Mouse (Mus musculus) liver, embryonic 16.5 days (tissue): ENCODE data around the gene Trex1. TPM values are rescaled to one million over a fixed set of nuclear protein-coding genes. Genes with fewer than 3 reads are reported as not detected.

Experiments
- ATAC-seq: fragments of 200-750 bp; cut with Nextera tagmentation; 2 replicates; pipeline ENCODE4 v1.8.0; 2017; ENCODE audit warnings: low read depth, mild to moderate bottlenecking, moderate number of reproducible peaks, moderate library complexity
- H3K27ac ChIP-seq: fragments of 300-500 bp; sonication (generic); 2 replicates; pipeline ENCODE4 v1.5.1; 2014; ENCODE audit warnings: mild to moderate bottlenecking, low read length
- H3K27me3 ChIP-seq: fragments of 300-500 bp; sonication (generic); 2 replicates; pipeline ENCODE4 v1.6.1; 2014; ENCODE audit warnings: low read depth, low read length, mixed read lengths; ENCODE audit not compliant: control insufficient read depth, insufficient read depth
- H3K36me3 ChIP-seq: fragments of 300-500 bp; sonication (generic); 2 replicates; pipeline ENCODE4 v1.6.1; 2014; ENCODE audit warnings: mild to moderate bottlenecking; ENCODE audit not compliant: control insufficient read depth, insufficient read depth
- H3K4me1 ChIP-seq: fragments of 300-500 bp; sonication (generic); 2 replicates; pipeline ENCODE4 v1.6.1; 2014; ENCODE audit warnings: low read depth, low read length, mixed read lengths; ENCODE audit not compliant: control insufficient read depth
- H3K4me2 ChIP-seq: fragments of 300-500 bp; sonication (generic); 2 replicates; pipeline ENCODE4 v1.6.1; 2014; ENCODE audit warnings: low read depth, low read length, mixed read lengths
- H3K4me3 ChIP-seq: fragments of 300-500 bp; sonication (generic); 2 replicates; pipeline ENCODE4 v1.5.1; 2014; ENCODE audit warnings: low read depth, mild to moderate bottlenecking, low read length
- H3K9ac ChIP-seq: fragments of 300-500 bp; sonication (generic); 2 replicates; pipeline ENCODE4 v1.6.1; 2014; ENCODE audit warnings: low read depth, low read length
- H3K9me3 ChIP-seq: fragments of 300-500 bp; sonication (generic); replicated peaks from 2 replicates; pipeline ENCODE4 v1.6.1; 2016; ENCODE audit warnings: low read length; ENCODE audit not compliant: control insufficient read depth
- WGBS: fragments of 180-500 bp; shearing (Covaris S2); extraction: QIAGEN DNeasy Blood & Tissue Kit; methylation state at CpG from one replicate; pipeline ENCODE4 v1.1.7; 2014; ENCODE audit not compliant: insufficient replicate concordance; 5-methylcytosine and 5-hydroxymethylcytosine counted together
- polyA plus RNA-seq: library from polyadenylated mRNA; unstranded; fragments of >200 nt; fragmentation: Nextera tagmentation; extraction: Ambion mirVana; gene quantifications from 2 replicates; pipeline ENCODE4 v1.2.1, GENCODE M21; 2015

Trex1 gene
- polyA plus RNA-seq, 1 experiment from 2014 or later = 7.4 TPM

DNA sequence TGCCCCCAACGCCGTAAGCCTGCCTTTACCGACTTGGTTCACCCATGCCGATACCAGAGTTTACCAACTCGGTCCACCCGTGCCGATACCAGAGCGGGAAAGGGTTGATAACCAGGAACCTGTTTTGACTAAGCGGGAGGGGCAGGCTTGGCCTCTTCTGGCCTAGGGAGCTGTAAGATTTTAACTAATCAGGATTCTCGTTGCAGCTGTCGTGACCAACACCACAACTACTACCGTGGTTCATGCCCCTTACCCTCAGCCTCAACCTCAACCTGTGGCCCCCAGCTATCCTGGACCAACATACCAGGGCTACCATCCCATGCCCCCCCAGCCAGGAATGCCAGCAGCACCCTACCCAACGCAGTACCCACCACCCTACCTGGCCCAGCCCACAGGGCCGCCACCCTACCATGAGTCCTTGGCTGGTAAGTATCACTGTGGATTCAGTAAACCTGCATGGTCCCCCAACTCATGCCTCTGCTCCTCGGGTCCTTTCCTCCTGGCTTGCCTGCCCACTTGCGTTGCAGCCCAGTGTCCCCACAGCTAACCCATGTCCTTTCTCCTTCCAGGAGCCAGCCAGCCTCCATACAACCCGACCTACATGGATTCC lies 3.3 kb downstream of the Trex1 start:
- Histone ChIP-seq H3K27ac (no peak overlapping the region), H3K9ac (no peak overlapping the region), H3K4me2 (no peak overlapping the region), H3K27me3 (no peaks in the 10 kb centered on the region), H3K36me3 (no peaks in the 10 kb centered on the region), H3K4me3 (no peak overlapping the region), H3K4me1 (peaks cover 27% of the 10 kb centered on the region), H3K9me3 (no peaks in the 10 kb centered on the region)
- no peak for ATAC-seq
- 81% methylated on average over 17 of the region's 17 CpGs for WGBS

DNA sequence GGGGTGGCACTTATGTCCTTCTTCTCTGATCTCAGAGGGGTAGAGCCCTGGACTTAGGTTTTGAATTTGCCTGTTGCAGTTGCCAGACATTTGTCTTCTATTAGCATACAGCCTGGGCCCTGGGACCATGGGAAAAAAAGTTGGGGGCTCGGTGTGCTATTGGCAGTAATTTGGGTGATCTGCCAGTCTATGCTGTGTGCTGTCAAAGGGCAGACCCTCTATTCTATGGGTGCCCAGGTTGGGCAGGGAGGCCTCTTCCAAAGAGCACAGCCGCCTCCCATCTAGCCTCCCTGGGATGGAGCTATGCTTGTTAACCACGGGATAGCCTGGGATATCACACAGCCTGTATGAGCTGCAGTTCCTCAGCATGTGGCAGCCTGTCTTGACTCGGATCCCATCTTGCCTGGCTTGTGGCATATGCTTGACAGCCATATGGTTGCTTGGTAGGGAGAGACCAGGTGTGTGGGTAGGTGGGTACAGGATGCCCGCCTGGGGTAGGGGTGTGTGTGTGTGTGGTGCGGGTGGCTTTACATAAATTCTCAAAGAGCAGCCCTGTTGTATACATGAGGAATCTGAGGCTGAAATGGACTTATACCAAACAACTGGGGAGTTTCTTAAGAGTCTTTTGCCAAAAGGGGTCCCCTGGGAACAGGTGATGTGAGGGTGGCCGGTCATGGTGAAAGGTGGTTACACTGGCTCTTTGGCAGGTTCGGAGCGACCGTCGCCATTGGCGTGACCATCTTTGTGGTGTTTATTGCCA lies 4.1 kb downstream of the Trex1 start:
- Histone ChIP-seq H3K27me3 (no peaks in the 10 kb centered on the region), H3K4me1 (peaks cover 27% of the 10 kb centered on the region), H3K4me3 (peak overlapping the region; percentile 46), H3K9ac (peak overlapping the region; percentile 29), H3K4me2 (peak overlapping the region; percentile 56), H3K27ac (0 out of 2 replicates have a peak overlapping the region, but pooled peaks have one; percentile 41), H3K36me3 (no peaks in the 10 kb centered on the region), H3K9me3 (no peaks in the 10 kb centered on the region)
- ATAC-seq = no peak
- whole genome bisulfite sequencing = 79% methylated on average over 12 of the region's 12 CpGs

DNA sequence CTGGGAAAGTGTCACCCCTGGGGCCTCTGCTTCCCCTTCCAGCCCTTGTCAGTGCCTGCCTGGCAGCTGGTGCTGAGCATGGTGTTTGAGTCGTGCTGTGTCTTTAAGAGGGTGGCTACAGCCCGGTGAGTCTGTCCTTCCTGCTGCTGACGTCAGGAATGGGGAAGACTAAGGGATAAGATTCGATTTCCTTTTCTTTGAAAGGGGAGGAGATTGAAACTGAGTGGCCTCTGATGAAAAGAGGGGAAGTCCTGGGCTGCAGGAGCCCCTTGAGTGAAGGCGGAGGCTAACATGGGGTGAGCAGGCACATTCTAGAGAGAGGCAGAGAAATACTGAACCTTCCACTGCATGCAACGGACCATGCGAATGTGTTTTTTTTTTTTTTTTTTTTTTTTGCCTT lies 4.8 kb downstream of the Trex1 start:
- no peaks in the 10 kb centered on the region for H3K36me3 ChIP-seq
- peak overlapping the region; percentile 39; the same call in 1 of the 2 replicates for H3K27ac ChIP-seq
- peak overlapping the region; percentile 46 for H3K4me3 ChIP-seq
- ATAC-seq = peak; percentile 41
- H3K4me1 ChIP-seq = peaks cover 24% of the 10 kb centered on the region
- no peaks in the 10 kb centered on the region for H3K9me3 ChIP-seq
- peak overlapping the region; percentile 29 for H3K9ac ChIP-seq
- H3K4me2 ChIP-seq = peak overlapping the region; percentile 56
- no peaks in the 10 kb centered on the region for H3K27me3 ChIP-seq
- WGBS = 3% methylated on average over 7 of the region's 7 CpGs

DNA sequence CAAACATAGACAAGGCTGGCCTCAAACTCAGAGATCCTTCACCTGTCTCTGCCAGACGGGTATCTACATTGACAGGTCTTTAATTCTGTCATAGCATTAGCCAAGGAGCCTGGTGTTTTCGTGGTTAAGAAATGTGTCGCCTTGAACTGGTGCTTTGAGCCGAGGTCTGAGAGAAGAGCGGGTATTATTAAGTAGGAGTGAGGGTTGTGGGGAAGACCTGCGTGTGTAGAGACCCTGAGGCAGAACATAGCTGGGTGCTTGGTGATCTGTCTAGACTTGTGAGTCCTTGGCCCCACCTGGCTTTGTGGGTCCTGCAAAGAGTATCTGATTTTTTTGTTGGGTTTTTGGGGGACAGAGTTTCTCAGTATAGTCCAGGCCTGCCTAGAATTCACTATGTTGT lies 5.7 kb downstream of the Trex1 start:
- no peak for ATAC-seq
- no peak overlapping the region for H3K4me2 ChIP-seq
- WGBS = 54% methylated on average over 6 of the region's 6 CpGs

DNA sequence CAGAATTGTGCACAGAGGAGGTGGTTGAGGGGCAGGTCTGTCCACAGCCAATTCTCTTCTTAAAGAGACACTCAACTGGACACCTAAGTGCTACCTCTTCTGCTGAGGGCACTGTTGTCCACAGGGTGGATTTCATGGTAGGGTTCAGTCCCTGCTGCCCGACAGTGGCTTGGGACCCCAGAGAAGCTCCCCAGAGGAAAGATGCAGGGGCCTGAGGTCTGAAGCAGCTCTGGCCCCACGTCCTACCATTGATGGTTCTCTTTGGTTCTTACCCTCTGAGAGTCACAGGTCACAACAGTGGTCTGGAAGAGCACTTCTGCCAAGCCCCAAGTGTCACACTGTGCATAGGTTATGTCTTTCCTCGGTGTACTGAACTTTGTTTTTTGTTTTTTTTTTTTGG lies 6.2 kb downstream of the Trex1 start:
- WGBS = 69% methylated on average over 3 of the region's 3 CpGs
- H3K27me3 ChIP-seq = no peaks in the 10 kb centered on the region
- peaks cover 14% of the 10 kb centered on the region for H3K4me1 ChIP-seq
- H3K9ac ChIP-seq = no peak overlapping the region
- H3K4me3 ChIP-seq = no peak overlapping the region
- H3K4me2 ChIP-seq = no peak overlapping the region
- no peaks in the 10 kb centered on the region for H3K36me3 ChIP-seq
- no peak overlapping the region for H3K27ac ChIP-seq
- no peaks in the 10 kb centered on the region for H3K9me3 ChIP-seq
- ATAC-seq = no peak

More for the DNA sequence above, 5.7 kb downstream of the Trex1 start:
- H3K9ac ChIP-seq = no peak overlapping the region
- no peaks in the 10 kb centered on the region for H3K27me3 ChIP-seq
- no peaks in the 10 kb centered on the region for H3K9me3 ChIP-seq
- no peaks in the 10 kb centered on the region for H3K36me3 ChIP-seq
- no peak overlapping the region for H3K4me3 ChIP-seq
- H3K4me1 ChIP-seq = peaks cover 18% of the 10 kb centered on the region
- no peak overlapping the region for H3K27ac ChIP-seq

DNA sequence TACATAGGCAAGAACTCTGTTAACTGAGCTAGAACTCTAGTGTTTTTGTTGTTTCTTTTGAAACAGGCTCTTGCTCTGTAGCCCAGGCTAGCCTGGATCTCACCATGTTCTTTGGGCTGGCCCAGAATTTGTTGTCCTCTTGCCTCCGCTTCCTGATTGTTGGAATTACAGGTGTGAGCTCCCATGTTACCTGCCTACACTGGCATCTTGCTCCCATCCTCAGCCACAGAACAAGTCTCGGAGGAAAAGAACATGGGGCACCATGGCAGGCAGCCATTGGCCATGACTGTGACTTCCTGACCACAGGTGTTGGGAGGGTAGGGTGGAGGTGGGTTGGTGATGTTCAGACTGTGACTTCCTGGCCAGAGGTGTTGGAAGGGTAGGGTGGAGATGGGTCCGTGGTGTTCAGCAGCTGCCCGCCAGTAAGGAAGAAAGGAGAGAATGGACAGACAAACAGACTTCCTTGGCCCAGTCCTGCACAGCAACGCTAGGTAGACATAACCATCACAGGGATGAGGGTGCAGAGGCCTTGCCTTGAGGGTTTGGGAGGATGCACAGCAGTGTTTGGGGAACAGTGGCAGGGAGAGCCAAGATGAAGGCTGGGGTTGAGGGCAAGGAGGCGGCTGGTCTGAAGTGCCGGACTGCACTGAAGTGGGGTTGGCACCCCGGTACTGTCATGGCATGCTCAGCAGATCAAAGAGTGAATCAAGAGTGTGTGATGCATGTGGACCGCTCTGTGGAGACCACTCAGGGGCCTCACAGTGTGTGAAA lies 6.9 kb downstream of the Trex1 start:
- WGBS = 78% methylated on average over 9 of the region's 9 CpGs
- no peaks in the 10 kb centered on the region for H3K9me3 ChIP-seq
- peaks cover 14% of the 10 kb centered on the region for H3K4me1 ChIP-seq
- H3K27ac ChIP-seq = no peak overlapping the region
- ATAC-seq = no peak
- no peak overlapping the region for H3K9ac ChIP-seq
- H3K4me2 ChIP-seq = no peak overlapping the region
- no peaks in the 10 kb centered on the region for H3K27me3 ChIP-seq
- H3K36me3 ChIP-seq = no peaks in the 10 kb centered on the region
- no peak overlapping the region for H3K4me3 ChIP-seq

DNA sequence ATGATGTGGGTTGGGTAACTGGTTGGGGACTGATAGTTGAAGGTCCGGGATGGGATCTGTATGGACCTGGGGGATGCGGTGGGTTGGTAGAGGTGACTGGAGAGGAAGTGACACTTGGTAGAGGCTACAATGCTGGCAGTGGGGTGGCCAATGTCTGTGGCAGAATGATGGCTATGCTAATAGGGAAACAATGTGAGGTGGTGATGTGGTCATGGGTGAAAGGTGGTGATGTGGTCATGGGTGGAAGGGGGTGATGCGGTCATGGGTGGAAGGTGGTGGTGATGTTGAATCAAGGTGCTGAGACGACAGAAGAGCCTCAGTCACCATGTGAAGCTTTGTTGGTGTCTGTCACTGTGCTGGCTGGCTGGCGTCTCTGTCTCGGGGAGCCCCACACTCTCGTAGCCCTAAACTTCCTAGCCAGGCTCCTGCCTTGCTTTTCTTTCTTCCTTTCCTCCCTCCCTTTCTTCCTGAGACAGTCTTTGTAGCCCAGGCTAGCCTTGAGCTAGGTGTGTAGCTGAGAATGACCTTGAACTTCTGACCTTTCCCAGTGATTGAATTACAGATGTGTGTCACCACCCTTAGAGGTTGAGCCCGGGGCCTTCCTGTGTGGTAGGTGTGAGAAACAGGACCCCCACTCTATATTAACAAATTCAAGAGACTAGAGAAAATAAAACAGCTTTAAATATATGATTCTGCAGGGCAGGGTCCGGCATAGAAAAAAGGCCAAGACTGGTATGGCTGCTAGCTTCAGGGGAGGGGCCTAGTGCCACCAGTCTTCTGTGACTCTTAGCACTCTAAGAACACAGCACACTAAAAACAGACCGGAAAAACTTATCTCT lies 7.7 kb downstream of the Trex1 start:
- WGBS = 68% methylated on average over 10 of the region's 10 CpGs
- no peak for ATAC-seq
- H3K9me3 ChIP-seq = no peaks in the 10 kb centered on the region
- H3K4me2 ChIP-seq = no peak overlapping the region
- H3K27ac ChIP-seq = no peak overlapping the region
- H3K4me1 ChIP-seq = peaks cover 14% of the 10 kb centered on the region
- H3K9ac ChIP-seq = no peak overlapping the region
- no peaks in the 10 kb centered on the region for H3K36me3 ChIP-seq
- no peaks in the 10 kb centered on the region for H3K27me3 ChIP-seq
- H3K4me3 ChIP-seq = no peak overlapping the region

DNA sequence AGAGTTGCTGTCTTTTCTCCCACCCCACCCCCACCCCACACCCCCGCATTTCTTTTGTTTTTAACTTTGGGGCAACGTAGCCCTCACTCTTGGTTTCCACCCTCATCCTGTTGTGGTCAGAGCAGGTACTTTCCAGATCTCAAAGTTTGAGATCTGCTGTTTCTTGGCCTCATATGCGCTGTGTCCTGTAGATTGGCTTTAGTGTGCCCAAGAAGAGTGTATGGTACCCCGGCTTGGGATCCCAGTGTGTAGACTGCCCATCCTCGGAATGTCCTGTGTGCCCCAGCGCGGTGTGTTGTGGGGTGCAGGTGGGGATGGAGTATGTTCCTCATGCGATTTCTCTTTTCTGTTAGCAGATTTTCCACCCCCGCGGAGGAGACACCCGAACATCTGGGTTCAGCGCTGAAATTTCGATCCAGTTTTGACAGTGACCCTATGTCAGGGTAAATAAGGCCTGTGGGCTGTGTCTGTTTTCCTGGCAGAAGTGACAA lies 8.5 kb downstream of the Trex1 start:
- no peak overlapping the region for H3K4me3 ChIP-seq
- H3K9ac ChIP-seq = no peak overlapping the region
- no peak for ATAC-seq
- peaks cover 14% of the 10 kb centered on the region for H3K4me1 ChIP-seq
- H3K27ac ChIP-seq = no peak overlapping the region
- no peaks in the 10 kb centered on the region for H3K9me3 ChIP-seq
- no peaks in the 10 kb centered on the region for H3K27me3 ChIP-seq
- H3K4me2 ChIP-seq = no peak overlapping the region
- no peaks in the 10 kb centered on the region for H3K36me3 ChIP-seq
- 62% methylated on average over 13 of the region's 13 CpGs for WGBS
